Mouse (Mus musculus): Measurements from ENCODE around the gene Taar7b. TPM values are rescaled to one million over a fixed set of nuclear protein-coding genes. Genes with fewer than 3 reads are reported as not detected.
A peak's percentile ranks its signal among the peaks of the same experiment; 100 is the strongest.

Gene Taar7b
- polyA plus RNA-seq (2015; fragmentation: Nextera tagmentation; extraction: Ambion mirVana), result not detected in 2 replicates

DNA sequence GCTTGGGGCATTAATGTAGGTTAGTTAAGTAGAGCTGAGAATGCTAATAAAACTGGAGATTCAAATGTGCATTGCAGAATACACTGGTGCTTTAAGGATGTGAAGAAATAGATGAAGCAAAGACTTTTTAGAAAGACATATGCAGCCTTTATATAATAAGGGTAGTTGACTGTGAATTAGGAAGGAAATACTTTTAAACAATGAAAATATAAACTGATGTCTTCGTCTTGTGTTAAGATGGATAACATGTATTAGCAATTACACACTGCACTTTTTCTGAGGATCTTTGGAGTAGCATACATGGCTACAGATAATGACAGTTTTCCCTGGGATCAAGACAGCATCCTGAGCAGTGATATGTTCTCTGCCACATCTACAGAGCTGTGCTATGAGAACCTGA is at the start of gene Taar7b:
TSS of gene Taar7b (plus strand) at position 301 of the 400 bp plus-strand sequence.
- no peaks in the 10 kb centered on the region for H3K4me1 ChIP-seq
- no peak within 1 kb of the TSS for H3K4me3 ChIP-seq
- no peak for ATAC-seq (ENCODE audit: borderline replicate concordance, extremely low read depth, low FRiP score, low TSS enrichment)
- no peak within 1 kb of the TSS for H3K9ac ChIP-seq
- H3K9me3 ChIP-seq, result no peaks in the 10 kb centered on the region
- WGBS, result 73% methylated on average over 1 of the region's 1 CpGs
- H3K27me3 ChIP-seq, result no peaks in the 10 kb centered on the region
- H3K27ac ChIP-seq, result no peak within 1 kb of the TSS
- no peaks in the 10 kb centered on the region for H3K36me3 ChIP-seq
- no peak within 1 kb of the TSS for H3K4me2 ChIP-seq

DNA sequence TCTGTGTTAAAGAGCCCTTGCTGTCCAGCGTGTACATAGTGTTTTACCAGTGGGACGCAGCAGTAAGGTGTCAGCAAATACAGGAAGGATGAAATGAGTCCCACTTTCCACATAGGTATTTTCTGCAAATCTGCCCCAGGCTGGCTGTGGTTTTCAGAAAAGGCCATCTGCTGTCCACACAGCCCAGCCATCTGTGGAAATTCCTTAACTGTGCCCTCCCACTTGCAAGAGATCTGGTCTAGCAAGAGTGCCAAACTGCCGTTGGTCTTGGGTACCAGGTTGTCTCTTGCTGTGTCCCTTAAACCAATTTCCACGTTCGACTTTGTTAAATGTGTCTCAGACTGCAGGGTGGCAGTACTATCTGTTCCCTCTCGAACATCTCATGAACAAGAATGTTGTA is 48.0 kb upstream of the Taar7b start:
- Histone ChIP-seq H3K4me1 (no peaks in the 10 kb centered on the region), H3K9me3 (no peaks in the 10 kb centered on the region), H3K36me3 (no peaks in the 10 kb centered on the region), H3K9ac (no peak overlapping the region), H3K4me3 (no peak overlapping the region), H3K27ac (no peak overlapping the region), H3K27me3 (no peaks in the 10 kb centered on the region), H3K4me2 (no peak overlapping the region)
- WGBS, result 71% methylated on average over 6 of the region's 6 CpGs
- ATAC-seq (ENCODE audit: borderline replicate concordance, extremely low read depth, low FRiP score, low TSS enrichment), result no peak

DNA sequence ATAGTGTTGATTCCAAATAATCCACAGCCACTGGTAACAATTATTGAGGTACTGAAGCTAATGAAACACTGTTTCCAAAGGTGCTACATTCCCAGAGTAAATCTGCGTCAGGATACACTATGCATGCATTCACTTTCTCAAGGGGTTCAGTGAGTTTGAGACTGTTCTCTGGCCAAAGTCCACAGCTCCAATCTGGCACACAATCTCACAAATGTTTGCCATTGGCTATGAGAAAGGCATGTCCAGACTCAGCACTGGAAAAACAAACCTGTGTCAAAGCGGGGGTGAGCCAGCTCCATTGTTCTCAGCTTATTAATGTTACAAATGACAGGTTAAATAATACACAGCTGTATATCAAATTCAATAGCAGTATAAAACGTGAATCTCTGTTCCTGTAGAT is 40.7 kb upstream of the Taar7b start:
- H3K4me2 ChIP-seq, result no peak overlapping the region
- WGBS, result 44% methylated on average over 3 of the region's 3 CpGs
- ATAC-seq (ENCODE audit: borderline replicate concordance, extremely low read depth, low FRiP score, low TSS enrichment), result no peak

DNA sequence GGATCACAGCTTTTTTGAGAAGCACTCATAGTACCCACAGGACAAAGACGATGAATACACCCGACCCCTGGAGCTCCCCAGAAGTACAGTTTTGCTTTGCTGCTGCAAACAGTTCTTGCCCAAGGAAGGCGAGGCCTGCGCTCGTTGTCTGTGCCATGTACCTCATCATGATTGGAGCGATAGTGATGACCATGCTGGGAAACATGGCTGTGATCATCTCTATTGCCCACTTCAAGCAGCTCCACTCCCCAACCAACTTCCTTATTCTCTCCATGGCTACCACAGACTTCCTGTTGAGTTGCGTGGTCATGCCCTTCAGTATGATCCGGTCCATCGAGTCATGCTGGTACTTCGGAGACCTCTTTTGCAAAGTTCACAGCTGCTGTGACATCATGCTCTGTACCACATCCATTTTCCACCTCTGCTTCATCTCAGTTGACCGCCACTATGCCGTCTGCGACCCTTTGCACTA is 39.3 kb upstream of the Taar7b start, which contains the start of gene Taar4:
TSS of gene Taar4 (plus strand) at position 51 of the 472 bp plus-strand sequence.
- no peaks in the 10 kb centered on the region for H3K9me3 ChIP-seq
- no peak within 1 kb of the TSS for H3K4me2 ChIP-seq
- H3K36me3 ChIP-seq, result no peaks in the 10 kb centered on the region
- no peak within 1 kb of the TSS for H3K4me3 ChIP-seq
- no peaks in the 10 kb centered on the region for H3K4me1 ChIP-seq
- H3K9ac ChIP-seq, result no peak within 1 kb of the TSS
- 93% methylated on average over 13 of the region's 13 CpGs for WGBS
- no peak within 1 kb of the TSS for H3K27ac ChIP-seq
- no peaks in the 10 kb centered on the region for H3K27me3 ChIP-seq
- no peak for ATAC-seq (ENCODE audit: borderline replicate concordance, extremely low read depth, low FRiP score, low TSS enrichment)

More for the DNA sequence above, 40.7 kb upstream of the Taar7b start:
- Histone ChIP-seq H3K4me1 (no peaks in the 10 kb centered on the region), H3K36me3 (no peaks in the 10 kb centered on the region), H3K9ac (no peak overlapping the region), H3K4me3 (no peak overlapping the region), H3K27ac (no peak overlapping the region), H3K27me3 (no peaks in the 10 kb centered on the region), H3K9me3 (no peaks in the 10 kb centered on the region)

- H3K4me1 ChIP-seq, result no peaks in the 10 kb centered on the region
- H3K36me3 ChIP-seq, result no peaks in the 10 kb centered on the region
- ATAC-seq (ENCODE audit: borderline replicate concordance, extremely low read depth, low FRiP score, low TSS enrichment), result no peak
- no peak overlapping the region for H3K9ac ChIP-seq
- H3K27me3 ChIP-seq, result no peaks in the 10 kb centered on the region
- H3K27ac ChIP-seq, result no peak overlapping the region
- no peak overlapping the region for H3K4me3 ChIP-seq
- H3K4me2 ChIP-seq, result no peak overlapping the region
- WGBS, result 14% methylated on average over 3 of the region's 3 CpGs
- no peaks in the 10 kb centered on the region for H3K9me3 ChIP-seq
Measured at GRCm38 (mm10) chr10:23963444-23963843, 36.3 kb upstream of the Taar7b start.

GRCm38 (mm10) chr10:23964921-23965610 is 34.7 kb upstream of the Taar7b start:
- WGBS, result 74% methylated on average over 6 of the region's 6 CpGs
- Histone ChIP-seq H3K27me3 (no peaks in the 10 kb centered on the region), H3K9me3 (no peaks in the 10 kb centered on the region), H3K27ac (no peak overlapping the region), H3K36me3 (no peaks in the 10 kb centered on the region), H3K4me3 (no peak overlapping the region), H3K4me2 (no peak overlapping the region), H3K9ac (no peak overlapping the region), H3K4me1 (no peaks in the 10 kb centered on the region)
- no peak for ATAC-seq (ENCODE audit: borderline replicate concordance, extremely low read depth, low FRiP score, low TSS enrichment)

GRCm38 (mm10) chr10:23970656-23971165 is 29.0 kb upstream of the Taar7b start, which contains the start of gene Taar5:
TSS of gene Taar5 (plus strand) at chr10:23970706.
- Histone ChIP-seq H3K36me3 (no peaks in the 10 kb centered on the region), H3K27me3 (no peaks in the 10 kb centered on the region), H3K4me2 (no peak within 1 kb of the TSS), H3K9ac (no peak within 1 kb of the TSS), H3K9me3 (no peaks in the 10 kb centered on the region), H3K4me3 (no peak within 1 kb of the TSS), H3K4me1 (no peaks in the 10 kb centered on the region), H3K27ac (no peak within 1 kb of the TSS)
- 84% methylated on average over 11 of the region's 11 CpGs for WGBS
- ATAC-seq (ENCODE audit: borderline replicate concordance, extremely low read depth, low FRiP score, low TSS enrichment), result no peak

DNA sequence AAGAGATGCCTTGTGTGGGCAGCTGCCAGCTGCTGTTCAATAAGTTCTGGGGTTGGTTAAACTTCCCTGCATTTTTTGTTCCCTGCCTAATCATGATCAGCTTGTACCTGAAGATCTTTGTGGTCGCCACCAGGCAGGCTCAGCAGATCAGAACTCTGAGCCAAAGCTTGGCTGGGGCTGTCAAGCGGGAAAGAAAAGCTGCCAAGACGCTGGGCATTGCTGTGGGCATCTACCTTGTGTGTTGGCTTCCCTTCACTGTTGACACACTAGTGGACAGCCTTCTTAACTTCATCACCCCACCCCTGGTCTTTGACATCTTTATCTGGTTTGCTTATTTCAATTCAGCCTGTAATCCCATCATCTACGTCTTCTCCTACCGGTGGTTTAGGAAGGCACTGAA is 28.5 kb upstream of the Taar7b start:
- Histone ChIP-seq H3K4me3 (no peak overlapping the region), H3K27ac (no peak overlapping the region), H3K4me2 (no peak overlapping the region), H3K27me3 (no peaks in the 10 kb centered on the region), H3K4me1 (no peaks in the 10 kb centered on the region), H3K9me3 (no peaks in the 10 kb centered on the region), H3K36me3 (no peaks in the 10 kb centered on the region), H3K9ac (no peak overlapping the region)
- ATAC-seq (ENCODE audit: borderline replicate concordance, extremely low read depth, low FRiP score, low TSS enrichment), result no peak
- 77% methylated on average over 5 of the region's 5 CpGs for WGBS

DNA sequence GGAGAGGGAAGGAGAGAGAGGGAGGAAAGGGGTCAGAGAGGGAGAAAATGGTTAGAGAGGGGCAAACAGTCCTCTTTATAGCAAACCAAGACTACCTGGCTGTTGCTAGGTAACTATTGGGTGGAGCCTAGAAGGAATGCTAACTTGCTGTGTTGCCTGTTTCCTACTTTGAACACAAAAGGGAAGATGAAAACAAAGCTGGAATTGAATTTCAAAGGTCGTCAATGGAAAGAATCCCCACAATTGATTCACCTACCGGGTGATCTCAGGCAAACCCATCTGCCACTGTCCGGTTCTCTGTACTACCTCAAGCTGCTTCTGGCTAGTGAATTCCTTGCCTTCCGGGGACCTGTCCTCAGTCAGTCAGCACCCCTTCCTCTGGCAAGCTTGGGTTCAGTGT is 21.8 kb upstream of the Taar7b start:
- no peaks in the 10 kb centered on the region for H3K27me3 ChIP-seq
- no peak overlapping the region for H3K4me3 ChIP-seq
- H3K9ac ChIP-seq, result no peak overlapping the region
- H3K27ac ChIP-seq, result no peak overlapping the region
- ATAC-seq (ENCODE audit: borderline replicate concordance, extremely low read depth, low FRiP score, low TSS enrichment), result no peak
- 57% methylated on average over 4 of the region's 4 CpGs for WGBS
- no peaks in the 10 kb centered on the region for H3K36me3 ChIP-seq
- no peaks in the 10 kb centered on the region for H3K4me1 ChIP-seq
- no peaks in the 10 kb centered on the region for H3K9me3 ChIP-seq
- H3K4me2 ChIP-seq, result no peak overlapping the region

GRCm38 (mm10) chr10:23978901-23979705 is 20.6 kb upstream of the Taar7b start:
- Histone ChIP-seq H3K4me3 (no peak overlapping the region), H3K4me2 (no peak overlapping the region), H3K27ac (no peak overlapping the region), H3K9me3 (no peaks in the 10 kb centered on the region), H3K27me3 (no peaks in the 10 kb centered on the region), H3K9ac (no peak overlapping the region), H3K36me3 (no peaks in the 10 kb centered on the region), H3K4me1 (no peaks in the 10 kb centered on the region)
- WGBS, result 34% methylated on average over 16 of the region's 16 CpGs
- peak; percentile 57 for ATAC-seq (ENCODE audit: borderline replicate concordance, extremely low read depth, low FRiP score, low TSS enrichment)

DNA sequence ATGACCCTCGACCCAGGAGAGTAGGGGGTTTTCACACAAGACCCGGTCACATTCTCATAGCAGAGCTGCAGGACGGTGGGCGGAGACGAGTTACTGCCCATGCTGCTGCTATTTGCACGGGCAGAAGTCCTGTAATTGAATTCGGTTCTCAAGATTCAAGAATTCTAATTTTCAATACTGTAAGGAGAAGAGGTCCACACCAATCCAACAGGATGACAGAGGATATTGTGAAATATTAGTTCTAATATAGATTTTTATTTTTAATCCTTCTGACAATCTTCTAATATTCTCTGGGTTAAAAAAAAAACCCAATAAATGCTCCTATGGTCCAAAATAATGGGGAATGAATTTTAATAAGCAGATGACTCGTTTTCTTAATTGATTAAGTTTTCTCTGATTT is 14.2 kb upstream of the Taar7b start, which contains the start of gene Taar6:
TSS of gene Taar6 (minus strand) at position 101 of the 400 bp plus-strand sequence.
- Histone ChIP-seq H3K9ac (no peak within 1 kb of the TSS), H3K9me3 (no peaks in the 10 kb centered on the region), H3K36me3 (no peaks in the 10 kb centered on the region), H3K4me2 (no peak within 1 kb of the TSS), H3K27ac (no peak within 1 kb of the TSS), H3K4me1 (no peaks in the 10 kb centered on the region), H3K27me3 (no peaks in the 10 kb centered on the region), H3K4me3 (no peak within 1 kb of the TSS)
- ATAC-seq (ENCODE audit: borderline replicate concordance, extremely low read depth, low FRiP score, low TSS enrichment), result no peak
- 68% methylated on average over 8 of the region's 8 CpGs for WGBS

GRCm38 (mm10) chr10:23986419-23986818 is 13.3 kb upstream of the Taar7b start:
- H3K9ac ChIP-seq, result no peak overlapping the region
- H3K4me2 ChIP-seq, result no peak overlapping the region
- no peaks in the 10 kb centered on the region for H3K4me1 ChIP-seq
- H3K9me3 ChIP-seq, result no peaks in the 10 kb centered on the region
- H3K4me3 ChIP-seq, result no peak overlapping the region
- no peak overlapping the region for H3K27ac ChIP-seq
- 80% methylated on average over 5 of the region's 5 CpGs for WGBS
- no peaks in the 10 kb centered on the region for H3K36me3 ChIP-seq
- H3K27me3 ChIP-seq, result no peaks in the 10 kb centered on the region
- no peak for ATAC-seq (ENCODE audit: borderline replicate concordance, extremely low read depth, low FRiP score, low TSS enrichment)

All from lung, embryonic 15.5 days (tissue).